Mouse (Mus musculus): Measurements from ENCODE around the gene Fhit.
"Not testable (repeated sequence)": the region's sequence is repeated elsewhere in the genome, so short reads cannot be mapped to it uniquely, and the experiment has no call there.

Gene Fhit

GRCm38 (mm10) chr14:9963853-9964252, 1198.0 kb downstream of the Fhit start:
- no peak for DNase-seq (ENCODE audit: low spot score)

GRCm38 (mm10) chr14:9960396-9960795, 1201.4 kb downstream of the Fhit start:
- DNase-seq (ENCODE audit: low spot score), result peak; percentile 2

GRCm38 (mm10) chr14:9899494-9899893, 1262.3 kb downstream of the Fhit start:
- no peak for DNase-seq (ENCODE audit: low spot score)

GRCm38 (mm10) chr14:9896556-9896955, 1265.3 kb downstream of the Fhit start:
- no peak for DNase-seq (ENCODE audit: low spot score)

GRCm38 (mm10) chr14:9852041-9852440, 1309.8 kb downstream of the Fhit start:
- DNase-seq (ENCODE audit: low spot score), result no peak

- DNase-seq (ENCODE audit: low spot score), result no peak
These were observed 1329.5 kb downstream of the Fhit start for GRCm38 (mm10) chr14:9832290-9832689.

GRCm38 (mm10) chr14:9828699-9829240, 1333.1 kb downstream of the Fhit start:
- DNase-seq (ENCODE audit: low spot score), result not testable (repeated sequence)

- DNase-seq (ENCODE audit: low spot score), result no peak
These were observed 1345.9 kb downstream of the Fhit start for GRCm38 (mm10) chr14:9815963-9816362.

- DNase-seq (ENCODE audit: low spot score), result no peak
These were observed 1350.0 kb downstream of the Fhit start for GRCm38 (mm10) chr14:9811847-9812321.

GRCm38 (mm10) chr14:9811177-9811846, 1350.5 kb downstream of the Fhit start:
- DNase-seq (ENCODE audit: low spot score), result peak; percentile 2

- DNase-seq (ENCODE audit: low spot score), result no peak
These were observed 1368.4 kb downstream of the Fhit start for GRCm38 (mm10) chr14:9793403-9793802.

- DNase-seq (ENCODE audit: low spot score), result no peak
These were observed 1373.4 kb downstream of the Fhit start for GRCm38 (mm10) chr14:9788402-9788950.

GRCm38 (mm10) chr14:9787389-9787788, 1374.4 kb downstream of the Fhit start:
- no peak for DNase-seq (ENCODE audit: low spot score)

- DNase-seq (ENCODE audit: low spot score), result no peak
These were observed 1376.0 kb downstream of the Fhit start for GRCm38 (mm10) chr14:9785861-9786260.

GRCm38 (mm10) chr14:9751341-9751740, 1410.5 kb downstream of the Fhit start:
- no peak for DNase-seq (ENCODE audit: low spot score)

- no peak for DNase-seq (ENCODE audit: low spot score)
These were observed 1413.1 kb downstream of the Fhit start for GRCm38 (mm10) chr14:9748709-9749108.

GRCm38 (mm10) chr14:9721917-9722472, 1439.8 kb downstream of the Fhit start:
- DNase-seq (ENCODE audit: low spot score), result peak; percentile 2

GRCm38 (mm10) chr14:9698621-9699020, 1463.2 kb downstream of the Fhit start:
- no peak for DNase-seq (ENCODE audit: low spot score)

GRCm38 (mm10) chr14:9697101-9697500, 1464.7 kb downstream of the Fhit start:
- DNase-seq (ENCODE audit: low spot score), result no peak

- peak; percentile 38 for DNase-seq (ENCODE audit: low spot score)
These were observed 1465.8 kb downstream of the Fhit start for GRCm38 (mm10) chr14:9696004-9696403.

GRCm38 (mm10) chr14:9695217-9695690, 1466.6 kb downstream of the Fhit start:
- DNase-seq (ENCODE audit: low spot score), result peak; percentile 56

GRCm38 (mm10) chr14:9688664-9689257, 1473.1 kb downstream of the Fhit start:
- DNase-seq (ENCODE audit: low spot score), result no peak

- DNase-seq (ENCODE audit: low spot score), result no peak
These were observed 1477.5 kb downstream of the Fhit start for GRCm38 (mm10) chr14:9684362-9684761.

Data from embryo, embryonic 10.5 days (tissue).